Mouse (Mus musculus): Measurements from ENCODE around the gene Crybb1. TPM values are rescaled to one million over a fixed set of nuclear protein-coding genes. Genes with fewer than 3 reads are reported as not detected.

Crybb1 gene
- 1.0 TPM for polyA plus RNA-seq (2017; shearing (Covaris generic))

DNA sequence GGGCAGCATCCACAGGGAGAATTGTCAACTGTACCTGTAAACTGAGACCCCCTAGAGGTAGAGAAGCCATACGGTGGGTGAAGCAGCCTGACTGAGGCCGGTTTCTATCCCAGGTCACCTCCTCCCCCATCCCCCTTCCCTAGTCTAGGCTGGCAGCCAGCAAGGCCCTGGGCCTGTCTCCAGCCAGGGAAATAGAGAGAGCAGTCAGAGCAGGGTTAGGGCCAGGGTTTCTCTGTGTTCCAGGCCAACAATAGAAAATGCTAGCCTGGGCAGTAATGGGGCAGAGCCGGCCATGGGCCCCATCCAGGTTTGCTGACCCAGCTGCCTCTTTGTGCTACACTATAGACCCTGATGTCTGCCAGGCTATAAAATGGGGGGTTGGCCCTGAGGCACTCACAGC lies at the start of gene Crybb1:
Gene Crybb1, plus strand, starts transcription at position 390 of the 400 bp plus-strand sequence.

DNA sequence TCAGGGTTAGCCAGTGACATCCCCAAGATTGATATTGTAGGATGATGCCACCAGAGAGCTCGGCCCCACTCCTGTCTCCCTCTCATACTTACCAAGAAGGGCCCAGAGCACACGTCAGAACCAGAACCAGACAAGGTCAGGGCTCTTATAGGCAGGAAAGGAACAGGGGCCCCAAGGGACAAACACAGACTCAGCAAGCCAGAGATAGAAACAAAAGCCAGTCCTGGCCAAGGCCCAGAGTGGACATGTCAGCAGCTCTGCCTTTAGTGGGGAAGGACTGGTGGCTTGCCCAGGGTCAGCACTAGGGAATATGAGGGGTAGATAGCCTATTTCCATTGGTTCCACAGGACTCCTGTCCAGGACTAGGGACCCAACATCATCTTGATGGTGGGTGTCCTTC lies 3.2 kb upstream of the Crybb1 start, which contains the start of gene Cryba4:
Gene Cryba4, minus strand, starts transcription at position 119 of the 400 bp plus-strand sequence.

DNA sequence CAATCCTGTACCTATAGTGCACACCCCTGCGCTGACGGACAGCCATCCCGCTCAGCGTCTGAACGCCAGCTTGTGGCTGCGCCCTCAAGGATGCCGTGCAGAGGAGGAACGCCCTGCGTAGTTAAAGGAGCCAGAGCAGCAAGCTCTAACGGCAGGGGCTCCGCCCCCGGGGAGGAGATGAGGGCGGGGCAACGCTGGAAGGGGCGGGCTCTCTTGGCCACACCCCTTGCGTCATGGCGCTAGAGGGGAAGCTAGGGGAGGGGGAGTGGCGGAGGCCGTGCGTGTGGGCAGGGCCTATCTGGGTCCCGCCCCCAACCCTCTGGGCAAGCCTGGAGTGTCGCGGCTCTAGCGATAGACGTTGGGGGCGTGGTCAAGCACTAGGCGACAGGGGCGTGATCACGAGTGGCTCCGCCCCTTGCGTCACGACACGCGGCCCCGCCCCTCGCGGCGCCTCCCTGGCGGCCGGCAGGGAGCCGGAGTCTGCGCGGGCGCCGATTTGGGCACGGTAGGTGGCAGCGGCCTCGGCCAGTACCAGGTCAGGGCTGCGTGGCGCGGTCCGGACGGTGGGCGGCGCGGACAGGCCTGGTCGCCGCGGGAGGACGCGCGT lies 20.8 kb downstream of the Crybb1 start, which contains the start of gene Tpst2:
Gene Tpst2, plus strand, starts transcription at position 425 of the 607 bp plus-strand sequence.

Other genes with a start within 250 kb of the Crybb1 start
- 1.7 TPM for gene Cryba4, start 3.3 kb upstream of the Crybb1 start, polyA plus RNA-seq (2017; shearing (Covaris generic))
- 249 TPM for gene Tpst2, start 20.9 kb downstream of the Crybb1 start, polyA plus RNA-seq (2017; shearing (Covaris generic))
- 103 TPM for gene Tfip11, start 70.5 kb downstream of the Crybb1 start, polyA plus RNA-seq (2017; shearing (Covaris generic))
- gene Srrd, start 87.2 kb downstream of the Crybb1 start, polyA plus RNA-seq (2017; shearing (Covaris generic)): 102 TPM
- gene Hps4, start 87.3 kb downstream of the Crybb1 start, polyA plus RNA-seq (2017; shearing (Covaris generic)): 21.8 TPM
- 0.71 TPM for gene Gm6583, start 100.2 kb downstream of the Crybb1 start, polyA plus RNA-seq (2017; shearing (Covaris generic))
- 1.1 TPM for gene Asphd2, start 139.1 kb downstream of the Crybb1 start, polyA plus RNA-seq (2017; shearing (Covaris generic))
- not detected for gene Gm6588, start 193.6 kb downstream of the Crybb1 start, polyA plus RNA-seq (2017; shearing (Covaris generic))

Measured in effector memory CD4-positive, alpha-beta T cell, adult 5 months (primary cell).